Mouse (Mus musculus): ENCODE results near the gene Krit1.

DNA sequence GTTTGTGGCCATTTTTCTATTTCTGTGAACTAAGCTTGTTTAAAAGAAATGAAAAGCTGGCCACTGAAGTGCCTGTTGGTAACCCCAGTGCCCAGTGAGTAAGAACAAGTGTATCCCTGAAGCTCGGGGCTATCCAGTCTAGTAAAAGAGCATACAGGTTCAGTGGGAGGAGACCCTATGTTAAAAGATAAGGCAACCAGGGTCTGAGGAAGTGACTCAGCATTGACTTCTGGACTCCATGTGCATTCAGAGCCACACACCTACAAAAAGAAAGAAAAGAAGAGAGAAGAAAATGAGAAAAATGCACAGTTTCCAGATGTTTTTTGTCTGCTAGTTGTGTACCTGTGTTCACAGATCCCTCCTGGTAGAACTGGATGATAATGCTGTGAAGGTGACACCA is 31.1 kb downstream of the Krit1 start:
- TF ChIP-seq CTCF (IDR thresholded peaks at IDR 0.05; ENCODE audit: low read depth, low read length) (no peak), POLR2A (IDR thresholded peaks at IDR 0.05; ENCODE audit: insufficient read depth, low read length) (no peak), EP300 (IDR thresholded peaks at IDR 0.05; ENCODE audit: insufficient read depth, low read depth, low read length) (no peak)
